In genomic region chr12:102744839-102745238, GRCm38 (mm10) we compare ENCODE assay signal across 8 mouse cellular contexts. TPM values are rescaled to one million over a fixed set of nuclear protein-coding genes. Genes with fewer than 3 reads are reported as not detected.
DNase-seq lines count a peak whose midpoint lies in the region; ATAC-seq and TF ChIP-seq lines count a peak whose summit lies in the region.

No protein-coding gene starts in this region.

- no peak for TF ChIP-seq POLR2A in heart, adult 2 months (IDR thresholded peaks at IDR 0.05; ENCODE audit: insufficient read depth, low read depth, low read length)

- H3K9me3 ChIP-seq in heart, embryonic 14.5 days (ENCODE audit: control insufficient read depth, low read length) = no peaks in the 10 kb centered on the region
- H3K9me3 ChIP-seq in G1E (replicated peaks) = no peaks in the 10 kb centered on the region
- no peaks in the 10 kb centered on the region for H3K9me3 ChIP-seq in hindbrain, embryonic 10.5 days
- no peaks in the 10 kb centered on the region for H3K9me3 ChIP-seq in megakaryocyte, embryonic 14.5 days

- intact Hi-C loops in heart, adult 2 months (cut with DNase I) = loop anchor here (5.0 kb wide), 2 partner anchors 38 to 132 kb away; partner anchors contain the start of gene Btbd7

- DNase-seq in heart, adult 2 months = no peak
- DNase-seq in G1E (ENCODE audit: low spot score) = peak; percentile 57
- DNase-seq in hindbrain, embryonic 10.5 days (ENCODE audit: low spot score) = no peak
- DNase-seq in layer of hippocampus, postnatal 36 days = no peak
- DNase-seq in cerebellum, adult 11-12 months = no peak
- DNase-seq in spleen, postnatal 14 days (ENCODE audit: low spot score in 2 of 2) = no peak

- 56% methylated on average over 6 of the region's 6 CpGs for WGBS in heart, embryonic 14.5 days
- 50% methylated on average over 6 of the region's 6 CpGs for WGBS in heart, adult 2 months
- WGBS in hindbrain, embryonic 10.5 days = 68% methylated on average over 6 of the region's 6 CpGs

- no peak overlapping the region for H3K27ac ChIP-seq in heart, embryonic 14.5 days (replicated peaks in 1 of 2; ENCODE audit: control insufficient read depth in 1 of 2, insufficient read depth in 1 of 2, low read depth in 2 of 2, low read length in 2 of 2)
- no peak overlapping the region for H3K27ac ChIP-seq in heart, adult 2 months
- H3K27ac ChIP-seq in hindbrain, embryonic 10.5 days = no peak overlapping the region

- no peaks in the 10 kb centered on the region for H3K27me3 ChIP-seq in heart, embryonic 14.5 days (ENCODE audit: control insufficient read depth, insufficient read depth, low read length)
- no peaks in the 10 kb centered on the region for H3K27me3 ChIP-seq in heart, adult 2 months (ENCODE audit: control insufficient read depth, insufficient read depth, low read length)
- no peaks in the 10 kb centered on the region for H3K27me3 ChIP-seq in G1E (ENCODE audit: insufficient read depth, low read length)
- no peaks in the 10 kb centered on the region for H3K27me3 ChIP-seq in hindbrain, embryonic 10.5 days (ENCODE audit: insufficient read depth, poor library complexity, severe bottlenecking)
- no peaks in the 10 kb centered on the region for H3K27me3 ChIP-seq in megakaryocyte, embryonic 14.5 days (replicated peaks)

- H3K4me1 ChIP-seq in heart, embryonic 14.5 days (ENCODE audit: control insufficient read depth in 2 of 2, insufficient read depth in 2 of 2, low read length in 2 of 2) = peaks cover 8 to 19% of the 10 kb centered on the region in 2 experiments; a peak in 3 of 4 replicates
- peaks cover 4% of the 10 kb centered on the region for H3K4me1 ChIP-seq in heart, adult 2 months (ENCODE audit: control insufficient read depth, insufficient read depth, low read length)
- H3K4me1 ChIP-seq in G1E (ENCODE audit: insufficient read depth, low read depth, low read length) = peaks cover 56% of the 10 kb centered on the region
- peaks cover 26% of the 10 kb centered on the region for H3K4me1 ChIP-seq in hindbrain, embryonic 10.5 days (replicated peaks)
- H3K4me1 ChIP-seq in megakaryocyte, embryonic 14.5 days = peaks cover 53% of the 10 kb centered on the region

- H3K36me3 ChIP-seq in heart, embryonic 14.5 days (ENCODE audit: control insufficient read depth, insufficient read depth, low read length) = peaks cover 27% of the 10 kb centered on the region
- H3K36me3 ChIP-seq in heart, adult 2 months (ENCODE audit: control insufficient read depth, insufficient read depth, low read length) = peaks cover 11% of the 10 kb centered on the region
- peaks cover 72% of the 10 kb centered on the region for H3K36me3 ChIP-seq in G1E (replicated peaks)
- peaks cover 44% of the 10 kb centered on the region for H3K36me3 ChIP-seq in hindbrain, embryonic 10.5 days
- H3K36me3 ChIP-seq in megakaryocyte, embryonic 14.5 days (replicated peaks; ENCODE audit: low read length) = peaks cover 34% of the 10 kb centered on the region

- peak overlapping the region; percentile 84 for H3K4me2 ChIP-seq in heart, embryonic 14.5 days (ENCODE audit: low read length)

- no peak for TF ChIP-seq EP300 in heart, adult 2 months (IDR thresholded peaks at IDR 0.05; ENCODE audit: insufficient read depth, low read depth, low read length)

- TF ChIP-seq CTCF in heart, adult 2 months (IDR thresholded peaks at IDR 0.05) = no peak
- TF ChIP-seq CTCF in G1E (IDR thresholded peaks at IDR 0.05; ENCODE audit: low read depth, low read length) = no peak

- H3K4me3 ChIP-seq in heart, embryonic 14.5 days (ENCODE audit: control insufficient read depth in 1 of 2, insufficient read depth in 1 of 2, low read depth in 1 of 2, low read length in 2 of 2) = peak overlapping the region in 1 of 2 experiments; percentile 85; a peak in 1 of 4 replicates
- no peak overlapping the region for H3K4me3 ChIP-seq in heart, adult 2 months
- peak overlapping the region; percentile 78; the same call in 1 of the 2 replicates for H3K4me3 ChIP-seq in G1E (ENCODE audit: low read depth, low read length)
- peak overlapping the region; percentile 82; the same call in 1 of the 2 replicates for H3K4me3 ChIP-seq in hindbrain, embryonic 10.5 days
- peak overlapping the region; percentile 93 for H3K4me3 ChIP-seq in megakaryocyte, embryonic 14.5 days (replicated peaks)

- no peaks in the 10 kb centered on the region; the same call in 1 of the 2 replicates for H3K79me2 ChIP-seq in heart, adult 2 months (replicated peaks; ENCODE audit: control insufficient read depth, insufficient read depth, low read length)

- no peak for ATAC-seq in heart, embryonic 14.5 days (ENCODE audit: insufficient number of reproducible peaks, insufficient read depth, low FRiP score, low read depth)
- peak; percentile 67 for ATAC-seq in G1E (ENCODE audit: extremely low read depth, insufficient number of reproducible peaks, low FRiP score, poor library complexity, severe bottlenecking)

- peak overlapping the region; percentile 91 for H3K9ac ChIP-seq in heart, embryonic 14.5 days (ENCODE audit: low read length)
- no peak overlapping the region; the same call in 1 of the 2 replicates for H3K9ac ChIP-seq in heart, adult 2 months (ENCODE audit: low read depth, low read length)

RNA-seq across cellular contexts. Expression of gene Tmem251, which starts 1.3 kb away (rescaled TPM):
- 7.6 TPM in 2 replicates for polyA plus RNA-seq in heart, embryonic 14.5 days (2014; fragmentation: Nextera tagmentation; extraction: Ambion mirVana)
- 1 to 10 TPM; 4.5 to 4.6 TPM for total RNA-seq in heart, adult 2 months (2021)
- 1.8 and 4.0 TPM in 2 replicates for polyA plus RNA-seq in heart, adult 2 months (2012; rRNA removed)
- total RNA-seq in G1E (2014; fragmentation: Nextera tagmentation) = 5.1 and 8.8 TPM in 2 replicates
- total RNA-seq in G1E (2017) = 22.6 TPM in 2 replicates
- 2.3 and 3.2 TPM in 2 replicates for polyA plus RNA-seq in G1E (2012)
- polyA plus RNA-seq in hindbrain, embryonic 10.5 days (2016; fragmentation: Nextera tagmentation; extraction: Ambion mirVana) = 11.1 and 11.5 TPM in 2 replicates
- 1.2 and 2.4 TPM in 2 replicates for polyA plus RNA-seq in megakaryocyte, embryonic 14.5 days (2012; ENCODE audit: insufficient read depth, low replicate concordance)
- 1 to 10 TPM; 5.0 to 6.0 TPM for total RNA-seq in layer of hippocampus, postnatal 36 days (2021)

RNA-seq across cellular contexts. Expression of gene Moap1, which starts 1.4 kb away (rescaled TPM):
- polyA plus RNA-seq in heart, embryonic 14.5 days (2014; fragmentation: Nextera tagmentation; extraction: Ambion mirVana) = 14.3 and 17.2 TPM in 2 replicates
- 1 to 10 TPM; 7.0 to 7.5 TPM for total RNA-seq in heart, adult 2 months (2021)
- 0.51 TPM in 1 of 2 replicates, not detected in the other for polyA plus RNA-seq in heart, adult 2 months (2012; rRNA removed)
- total RNA-seq in G1E (2014; fragmentation: Nextera tagmentation) = 36.0 and 41.9 TPM in 2 replicates
- total RNA-seq in G1E (2017) = 16.3 and 22.3 TPM in 2 replicates
- 2.7 and 3.6 TPM in 2 replicates for polyA plus RNA-seq in G1E (2012)
- polyA plus RNA-seq in hindbrain, embryonic 10.5 days (2016; fragmentation: Nextera tagmentation; extraction: Ambion mirVana) = 34.4 and 37.9 TPM in 2 replicates
- 3.3 TPM in 1 of 2 replicates, not detected in the other for polyA plus RNA-seq in megakaryocyte, embryonic 14.5 days (2012; ENCODE audit: insufficient read depth, low replicate concordance)
- 10 to 100 TPM; 26.1 to 26.5 TPM for total RNA-seq in layer of hippocampus, postnatal 36 days (2021)

RNA-seq across cellular contexts. Expression of gene Gm28051, which starts 12.7 kb away (rescaled TPM):
- polyA plus RNA-seq in heart, embryonic 14.5 days (2014; fragmentation: Nextera tagmentation; extraction: Ambion mirVana) = not detected in 2 replicates
- not detected for total RNA-seq in heart, adult 2 months (2021)
- not detected in 2 replicates for polyA plus RNA-seq in heart, adult 2 months (2012; rRNA removed)
- total RNA-seq in G1E (2014; fragmentation: Nextera tagmentation) = not detected in 2 replicates
- 0.87 TPM in 1 of 2 replicates, not detected in the other for total RNA-seq in G1E (2017)
- 6.0 and 9.1 TPM in 2 replicates for polyA plus RNA-seq in G1E (2012)
- not detected in 2 replicates for polyA plus RNA-seq in hindbrain, embryonic 10.5 days (2016; fragmentation: Nextera tagmentation; extraction: Ambion mirVana)
- polyA plus RNA-seq in megakaryocyte, embryonic 14.5 days (2012; ENCODE audit: insufficient read depth, low replicate concordance) = not detected in 2 replicates
- not detected for total RNA-seq in layer of hippocampus, postnatal 36 days (2021)

RNA-seq across cellular contexts. Expression of gene Gon7, which starts 12.8 kb away (rescaled TPM):
- polyA plus RNA-seq in heart, embryonic 14.5 days (2014; fragmentation: Nextera tagmentation; extraction: Ambion mirVana) = 22.9 and 26.5 TPM in 2 replicates
- 10 to 100 TPM in 1 of 2 experiments, 1 to 10 TPM in 1; 9.8 to 10.4 TPM for total RNA-seq in heart, adult 2 months (2021)
- polyA plus RNA-seq in heart, adult 2 months (2012; rRNA removed) = 5.9 and 7.0 TPM in 2 replicates
- total RNA-seq in G1E (2014; fragmentation: Nextera tagmentation) = 35.2 and 41.2 TPM in 2 replicates
- 60.8 and 61.5 TPM in 2 replicates for total RNA-seq in G1E (2017)
- 19.4 and 22.7 TPM in 2 replicates for polyA plus RNA-seq in G1E (2012)
- polyA plus RNA-seq in hindbrain, embryonic 10.5 days (2016; fragmentation: Nextera tagmentation; extraction: Ambion mirVana) = 44.7 and 49.0 TPM in 2 replicates
- 10.4 TPM in 1 of 2 replicates, not detected in the other for polyA plus RNA-seq in megakaryocyte, embryonic 14.5 days (2012; ENCODE audit: insufficient read depth, low replicate concordance)
- total RNA-seq in layer of hippocampus, postnatal 36 days (2021) = 10 to 100 TPM; 13.2 to 14.4 TPM

RNA-seq across cellular contexts. Expression of gene Ubr7, which starts 12.9 kb away (rescaled TPM):
- 33.8 and 35.0 TPM in 2 replicates for polyA plus RNA-seq in heart, embryonic 14.5 days (2014; fragmentation: Nextera tagmentation; extraction: Ambion mirVana)
- total RNA-seq in heart, adult 2 months (2021) = 10 to 100 TPM; 22.8 to 24.6 TPM
- polyA plus RNA-seq in heart, adult 2 months (2012; rRNA removed) = 12.3 and 22.8 TPM in 2 replicates
- total RNA-seq in G1E (2014; fragmentation: Nextera tagmentation) = 71.7 and 76.6 TPM in 2 replicates
- 149 and 165 TPM in 2 replicates for total RNA-seq in G1E (2017)
- 51.1 and 53.8 TPM in 2 replicates for polyA plus RNA-seq in G1E (2012)
- 52.3 and 62.8 TPM in 2 replicates for polyA plus RNA-seq in hindbrain, embryonic 10.5 days (2016; fragmentation: Nextera tagmentation; extraction: Ambion mirVana)
- polyA plus RNA-seq in megakaryocyte, embryonic 14.5 days (2012; ENCODE audit: insufficient read depth, low replicate concordance) = 4.4 and 11.3 TPM in 2 replicates
- total RNA-seq in layer of hippocampus, postnatal 36 days (2021) = 10 to 100 TPM; 32.1 to 34.2 TPM
